Mouse (Mus musculus) cerebellum, adult 9-11 months (tissue): Measurements from ENCODE around the gene Adam19.

Experiments used
- DNase-seq: peaks from one replicate; pipeline ENCODE4 v3.0.0; 2022

Gene Adam19

GRCm38 (mm10) chr11:46109206-46109605, 53.4 kb downstream of the Adam19 start:
- DNase-seq, result no peak

- peak; percentile 49 for DNase-seq
Measured at GRCm38 (mm10) chr11:46110156-46110944, 54.6 kb downstream of the Adam19 start.

GRCm38 (mm10) chr11:46110945-46111287, 55.1 kb downstream of the Adam19 start:
- no peak for DNase-seq

- no peak for DNase-seq
Measured at GRCm38 (mm10) chr11:46113211-46113610, 57.4 kb downstream of the Adam19 start.

GRCm38 (mm10) chr11:46114221-46114620, 58.4 kb downstream of the Adam19 start:
- no peak for DNase-seq

- no peak for DNase-seq
Measured at GRCm38 (mm10) chr11:46115011-46115410, 59.2 kb downstream of the Adam19 start.

GRCm38 (mm10) chr11:46115411-46116173, 59.8 kb downstream of the Adam19 start:
- DNase-seq, result no peak

- no peak for DNase-seq
Measured at GRCm38 (mm10) chr11:46116510-46116909, 60.7 kb downstream of the Adam19 start.

- DNase-seq, result no peak
Measured at GRCm38 (mm10) chr11:46119624-46120023, 63.8 kb downstream of the Adam19 start.

GRCm38 (mm10) chr11:46120084-46120483, 64.3 kb downstream of the Adam19 start:
- DNase-seq, result no peak

- no peak for DNase-seq
Measured at GRCm38 (mm10) chr11:46121666-46122065, 65.9 kb downstream of the Adam19 start.

GRCm38 (mm10) chr11:46122875-46123274, 67.1 kb downstream of the Adam19 start:
- DNase-seq, result no peak

- no peak for DNase-seq
Measured at GRCm38 (mm10) chr11:46123328-46123866, 67.6 kb downstream of the Adam19 start.

GRCm38 (mm10) chr11:46125093-46125834, 69.5 kb downstream of the Adam19 start:
- DNase-seq, result no peak

- no peak for DNase-seq
Measured at GRCm38 (mm10) chr11:46125835-46126229, 70.0 kb downstream of the Adam19 start.

GRCm38 (mm10) chr11:46126317-46126716, 70.5 kb downstream of the Adam19 start:
- DNase-seq, result no peak

- no peak for DNase-seq
Measured at GRCm38 (mm10) chr11:46126827-46127410, 71.1 kb downstream of the Adam19 start.

GRCm38 (mm10) chr11:46127621-46128547, 72.1 kb downstream of the Adam19 start:
- no peak for DNase-seq

- DNase-seq, result peak; percentile 33
Measured at GRCm38 (mm10) chr11:46128548-46128945, 72.8 kb downstream of the Adam19 start.

GRCm38 (mm10) chr11:46131022-46131986, 75.5 kb downstream of the Adam19 start:
- no peak for DNase-seq
